Mouse (Mus musculus) MEL (cell line): ENCODE results near the gene Abhd11.

ENCODE experiments used
- BHLHE40 ChIP-seq: IDR thresholded peaks from 2 replicates; pipeline ENCODE4 v1.6.1; 2012; ENCODE audit warnings: low read depth, mild to moderate bottlenecking, inconsistent platforms, low read length, improper control_type of control experiment, borderline replicate concordance
- CHD2 ChIP-seq: IDR thresholded peaks from 2 replicates; pipeline ENCODE4 v1.6.1; 2011; ENCODE audit warnings: low read length, improper control_type of control experiment
- CTCF ChIP-seq, 3 experiments: IDR thresholded peaks in 2 of 3; conservative IDR thresholded peaks in 1 of 3; 2 replicates each; pipeline ENCODE4 v1.5.1; 2011 to 2012; ENCODE audit warnings: low read length in 3 of 3, low read depth in 2 of 3, mild to moderate bottlenecking in 2 of 3, improper control_type of control experiment in 1 of 3, inconsistent platforms in 1 of 3, mixed read lengths in 1 of 3, moderate library complexity in 1 of 3; ENCODE audit not compliant: control insufficient read depth in 1 of 3, insufficient read depth in 1 of 3, poor library complexity in 1 of 3, severe bottlenecking in 1 of 3
- ELF1 ChIP-seq: IDR thresholded peaks from 2 replicates; pipeline ENCODE4 v1.6.1; 2014; ENCODE audit warnings: low read depth, mild to moderate bottlenecking, inconsistent platforms, low read length, improper control_type of control experiment, moderate library complexity
- EP300 ChIP-seq, 2 experiments: IDR thresholded peaks; 2 replicates each; pipeline ENCODE4 v1.6.1; 2011; ENCODE audit warnings: improper control_type of control experiment in 2 of 2, low read length in 2 of 2, low read depth in 1 of 2, mild to moderate bottlenecking in 1 of 2
- ETS1 ChIP-seq: IDR thresholded peaks from 2 replicates; pipeline ENCODE4 v1.6.1; 2012; ENCODE audit warnings: low read depth, mild to moderate bottlenecking, inconsistent platforms, low read length, improper control_type of control experiment, moderate library complexity
- POLR2A ChIP-seq, 2 experiments: IDR thresholded peaks; 2 replicates each; pipeline ENCODE4 v1.6.1; 2011 to 2012; ENCODE audit warnings: low read length in 2 of 2, mild to moderate bottlenecking in 2 of 2, control low read depth in 1 of 2, improper control_type of control experiment in 1 of 2, low read depth in 1 of 2, moderate library complexity in 1 of 2; ENCODE audit not compliant: control insufficient read depth in 1 of 2, insufficient read depth in 1 of 2, poor library complexity in 1 of 2
- POLR2AphosphoS2 ChIP-seq: IDR thresholded peaks from 2 replicates; pipeline ENCODE4 v1.6.1; 2011; ENCODE audit warnings: low read length, improper control_type of control experiment
- ZC3H11A ChIP-seq: IDR thresholded peaks from 2 replicates; pipeline ENCODE4 v1.6.1; 2012; ENCODE audit warnings: low read depth, mild to moderate bottlenecking, inconsistent platforms, low read length, improper control_type of control experiment

DNA sequence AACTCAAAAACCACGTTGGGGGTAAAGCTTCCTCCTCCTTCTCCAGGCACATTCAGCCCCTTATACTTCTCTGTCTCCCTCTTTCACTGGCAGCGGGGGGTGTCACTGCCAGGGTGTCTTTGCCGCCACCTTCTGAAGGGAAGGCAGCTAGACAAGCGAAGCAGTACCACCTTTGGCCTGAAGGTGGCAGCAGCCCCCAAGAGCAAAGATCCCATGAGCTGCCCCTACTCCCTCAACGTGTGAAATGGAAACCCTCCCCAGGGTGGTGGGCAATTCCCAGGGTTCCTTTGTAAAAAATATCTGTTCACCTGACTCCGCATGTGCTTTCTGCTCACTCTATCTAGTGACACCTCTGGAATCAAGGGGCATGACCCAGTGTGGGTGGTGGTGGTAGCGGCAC, 6.5 kb downstream of the Abhd11 start:
- TF ChIP-seq ETS1, result no peak
- TF ChIP-seq CTCF (IDR thresholded peaks at IDR 0.05 in 2 of 3, conservative IDR thresholded peaks at IDR 0.05 in 1 of 3; ENCODE audit: control insufficient read depth in 1 of 3, insufficient read depth in 1 of 3, low read depth in 2 of 3, low read length in 3 of 3, poor library complexity in 1 of 3, severe bottlenecking in 1 of 3), result peak; percentile 97 to 98 (median 98)
- peak; percentile 59 for TF ChIP-seq ZC3H11A
- TF ChIP-seq ELF1, result no peak
- TF ChIP-seq POLR2A (IDR thresholded peaks at IDR 0.05; ENCODE audit: control insufficient read depth in 1 of 2, insufficient read depth in 1 of 2, low read depth in 1 of 2, low read length in 2 of 2, poor library complexity in 1 of 2), result no peak
- no peak for TF ChIP-seq BHLHE40
- no peak for TF ChIP-seq EP300 (IDR thresholded peaks at IDR 0.05; ENCODE audit: low read depth in 1 of 2, low read length in 2 of 2)
- no peak for TF ChIP-seq POLR2AphosphoS2
- no peak for TF ChIP-seq CHD2
